Mouse (Mus musculus) embryonic facial prominence, embryonic 14.5 days (tissue): ENCODE measurements around the gene Mapkbp1. TPM values are rescaled to one million over a fixed set of nuclear protein-coding genes. Genes with fewer than 3 reads are reported as not detected.
A peak's percentile ranks its signal among the peaks of the same experiment; 100 is the strongest.

Experiments used
- ATAC-seq: fragments of 200-750 bp; cut with Nextera tagmentation; 2 replicates; pipeline ENCODE4 v1.8.0; 2017; ENCODE audit warnings: low read depth, moderate number of reproducible peaks, moderate TSS enrichment
- DNase-seq: peaks from one replicate; pipeline ENCODE4 v3.0.0-alpha.2; 2015; ENCODE audit warnings: low spot score
- H3K27ac ChIP-seq: fragments of 300-500 bp; sonication (generic); replicated peaks from 2 replicates; pipeline ENCODE4 v1.5.1; 2014; ENCODE audit warnings: low read depth, mild to moderate bottlenecking, low read length, moderate library complexity
- H3K27me3 ChIP-seq: fragments of 300-500 bp; sonication (generic); replicated peaks from 2 replicates; pipeline ENCODE4 v1.6.1; 2014; ENCODE audit warnings: low read length; ENCODE audit not compliant: control insufficient read depth, insufficient read depth
- H3K36me3 ChIP-seq: fragments of 300-500 bp; sonication (generic); 2 replicates; pipeline ENCODE4 v1.6.1; 2014; ENCODE audit warnings: low read length, mixed read lengths; ENCODE audit not compliant: control insufficient read depth, insufficient read depth
- H3K4me1 ChIP-seq: fragments of 300-500 bp; sonication (generic); 2 replicates; pipeline ENCODE4 v1.6.1; 2014; ENCODE audit warnings: antibody characterized with exemption, low read length; ENCODE audit not compliant: control insufficient read depth, insufficient read depth
- H3K4me2 ChIP-seq: fragments of 300-500 bp; sonication (generic); 2 replicates; pipeline ENCODE4 v1.6.1; 2014; ENCODE audit warnings: low read depth, mild to moderate bottlenecking, low read length, moderate library complexity, mixed read lengths
- H3K4me3 ChIP-seq: fragments of 300-500 bp; sonication (generic); 2 replicates; pipeline ENCODE4 v1.5.1; 2014; ENCODE audit warnings: low read depth, mild to moderate bottlenecking, low read length
- H3K9ac ChIP-seq: fragments of 300-500 bp; sonication (generic); 2 replicates; pipeline ENCODE4 v1.6.1; 2014; ENCODE audit warnings: low read depth, mild to moderate bottlenecking, low read length, moderate library complexity, mixed read lengths
- H3K9me3 ChIP-seq: fragments of 300-500 bp; sonication (generic); 2 replicates; pipeline ENCODE4 v1.6.1; 2016; ENCODE audit warnings: low read length; ENCODE audit not compliant: control insufficient read depth
- WGBS: fragments of 180-500 bp; shearing (Covaris S2); extraction: QIAGEN DNeasy Blood & Tissue Kit; methylation state at CpG from one replicate; pipeline ENCODE4 v1.1.7; 2014; 5-methylcytosine and 5-hydroxymethylcytosine counted together
- polyA plus RNA-seq: library from polyadenylated mRNA; unstranded; fragments of >200 nt; fragmentation: Nextera tagmentation; extraction: Ambion mirVana; gene quantifications from 2 replicates; pipeline ENCODE4 v1.2.1, GENCODE M21; 2014

Mapkbp1 gene
- polyA plus RNA-seq, 1 experiment from 2014 or later: 4.7 TPM

DNA sequence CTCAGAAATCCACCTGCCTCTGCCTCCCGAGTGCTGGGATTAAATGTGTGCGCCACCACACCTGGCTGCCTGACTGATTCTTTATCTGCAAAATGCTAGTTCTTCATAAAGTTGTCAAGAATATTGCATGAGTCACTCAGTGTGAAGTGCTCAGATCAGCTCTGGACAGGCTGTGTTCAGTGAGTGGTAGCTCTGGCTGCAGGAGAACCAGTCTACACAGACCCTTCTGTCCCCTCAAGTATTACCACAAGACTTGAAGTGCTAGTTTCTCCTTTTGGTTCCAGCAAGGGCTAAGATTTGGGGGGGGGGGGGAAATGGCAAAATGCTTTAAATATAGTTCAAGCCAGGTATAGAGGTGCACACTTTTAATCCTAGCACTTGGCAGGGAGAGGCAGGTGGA lies 14.9 kb downstream of the Mapkbp1 start:
- ATAC-seq (no peak), DNase-seq (no peak)
- H3K36me3 ChIP-seq: peaks cover under 1% of the 10 kb centered on the region; the same call in 1 of the 2 replicates
- no peaks in the 10 kb centered on the region for H3K9me3 ChIP-seq
- WGBS: 98% methylated on average over 2 of the region's 2 CpGs
- no peak overlapping the region for H3K9ac ChIP-seq
- no peaks in the 10 kb centered on the region for H3K27me3 ChIP-seq
- H3K4me1 ChIP-seq: peaks cover 5% of the 10 kb centered on the region; the same call in 1 of the 2 replicates
- H3K4me2 ChIP-seq: no peak overlapping the region
- no peak overlapping the region for H3K4me3 ChIP-seq
- no peak overlapping the region for H3K27ac ChIP-seq

DNA sequence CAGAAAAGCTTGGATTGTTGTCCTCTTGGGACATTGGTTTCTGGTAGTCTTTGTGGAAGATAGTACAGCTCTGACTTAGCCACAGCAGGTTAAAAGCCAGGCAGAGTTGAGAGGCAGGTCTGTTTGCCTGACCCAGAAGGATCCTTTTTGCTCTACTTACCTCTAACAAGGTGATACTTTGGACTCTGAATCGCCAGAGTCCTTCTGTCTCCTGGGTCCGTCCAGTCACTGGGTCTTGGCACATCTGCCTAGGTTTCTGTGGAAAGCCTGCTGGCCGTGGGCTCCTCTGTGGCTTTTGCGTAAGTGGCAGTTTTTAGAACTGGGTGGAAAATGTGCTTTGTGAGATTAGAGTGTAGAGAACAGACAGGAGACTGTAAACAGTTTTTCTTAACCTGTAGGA lies 16.5 kb downstream of the Mapkbp1 start:
- Histone ChIP-seq H3K4me2 (no peak overlapping the region), H3K27ac (no peak overlapping the region), H3K4me3 (no peak overlapping the region), H3K4me1 (peaks cover 6% of the 10 kb centered on the region; the same call in 1 of the 2 replicates), H3K36me3 (no peaks in the 10 kb centered on the region; the same call in 1 of the 2 replicates), H3K9me3 (no peaks in the 10 kb centered on the region), H3K27me3 (no peaks in the 10 kb centered on the region), H3K9ac (no peak overlapping the region)
- 75% methylated on average over 4 of the region's 4 CpGs for WGBS
- DNase-seq (no peak), ATAC-seq (no peak)

DNA sequence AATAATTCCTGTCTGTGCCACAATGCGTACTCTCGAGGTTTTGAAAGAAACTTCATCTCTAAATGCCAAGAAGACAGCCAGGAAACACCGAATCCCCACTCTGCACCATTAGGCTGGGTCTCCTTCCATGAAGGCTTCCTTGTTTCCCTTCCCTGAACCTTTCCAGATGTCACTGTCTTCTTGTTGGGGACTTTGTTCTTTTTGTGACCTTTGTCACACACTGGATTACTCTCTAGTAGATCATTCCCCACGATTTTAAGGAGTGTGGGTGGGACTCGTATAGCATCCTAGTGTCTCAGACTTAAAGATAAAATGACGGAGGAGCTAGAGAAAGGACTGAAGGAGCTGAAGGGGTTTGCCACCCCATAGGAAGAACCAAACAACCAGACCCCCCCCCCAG lies 18.4 kb downstream of the Mapkbp1 start:
- no peak overlapping the region for H3K9ac ChIP-seq
- H3K27me3 ChIP-seq: no peaks in the 10 kb centered on the region
- H3K4me1 ChIP-seq: peaks cover 17% of the 10 kb centered on the region
- no peak overlapping the region for H3K27ac ChIP-seq
- H3K36me3 ChIP-seq: no peaks in the 10 kb centered on the region; the same call in 1 of the 2 replicates
- no peak overlapping the region for H3K4me2 ChIP-seq
- no peaks in the 10 kb centered on the region for H3K9me3 ChIP-seq
- DNase-seq (no peak), ATAC-seq (no peak)
- 69% methylated on average over 6 of the region's 6 CpGs for WGBS
- H3K4me3 ChIP-seq: no peak overlapping the region

DNA sequence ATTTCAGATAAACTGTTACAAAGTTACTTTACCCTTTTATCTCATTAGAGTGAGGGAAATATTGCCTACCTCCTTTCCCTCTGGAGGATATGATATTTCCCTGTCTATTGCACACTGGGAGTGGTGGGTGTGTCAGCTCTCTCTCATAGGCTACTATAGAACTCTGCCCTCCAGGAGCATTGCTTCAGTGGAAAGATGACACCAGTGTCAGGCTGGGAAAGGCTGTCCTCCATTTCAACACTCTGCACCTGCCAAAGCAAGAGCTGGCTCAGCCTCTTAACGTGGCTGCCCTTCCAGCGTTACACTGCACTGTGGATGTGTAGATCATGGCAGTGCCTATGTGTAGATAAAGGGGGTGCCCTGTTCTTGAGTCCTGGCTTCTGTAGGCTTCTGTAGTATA lies 19.9 kb downstream of the Mapkbp1 start:
- Histone ChIP-seq H3K36me3 (no peaks in the 10 kb centered on the region; the same call in 1 of the 2 replicates), H3K4me2 (no peak overlapping the region), H3K4me1 (peaks cover 32% of the 10 kb centered on the region), H3K9me3 (no peaks in the 10 kb centered on the region), H3K27me3 (no peaks in the 10 kb centered on the region), H3K4me3 (no peak overlapping the region), H3K27ac (no peak overlapping the region), H3K9ac (no peak overlapping the region)
- 56% methylated on average over 2 of the region's 2 CpGs for WGBS
- ATAC-seq (peak; percentile 76), DNase-seq (peak; percentile 59)

DNA sequence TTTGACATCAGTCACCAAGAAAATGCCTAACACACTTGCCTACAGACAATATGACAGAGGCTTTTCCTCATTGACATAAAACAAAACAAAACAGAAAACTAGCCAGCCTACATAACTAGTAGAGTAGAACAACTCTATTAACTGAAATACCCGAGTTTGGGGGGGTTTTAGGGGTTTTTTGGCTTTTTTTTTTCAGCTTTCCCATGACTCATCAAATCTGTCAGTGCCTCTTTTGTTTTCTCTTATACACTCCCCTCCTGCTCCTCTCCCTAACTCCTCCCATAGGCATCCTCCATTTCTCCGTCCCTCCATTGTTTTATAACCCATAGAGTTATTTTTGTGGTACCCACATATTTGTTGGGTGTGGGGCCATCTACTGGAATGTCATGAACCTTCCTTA lies 21.0 kb downstream of the Mapkbp1 start:
- WGBS: 46% methylated on average over 2 of the region's 2 CpGs
- no peak for DNase-seq
- no peak overlapping the region for H3K4me3 ChIP-seq
- no peak for ATAC-seq
- H3K9me3 ChIP-seq: no peaks in the 10 kb centered on the region
- H3K9ac ChIP-seq: no peak overlapping the region
- H3K4me2 ChIP-seq: no peak overlapping the region
- H3K27ac ChIP-seq: no peak overlapping the region
- peaks cover 34% of the 10 kb centered on the region for H3K4me1 ChIP-seq
- H3K27me3 ChIP-seq: no peaks in the 10 kb centered on the region
- H3K36me3 ChIP-seq: peaks cover 3% of the 10 kb centered on the region

DNA sequence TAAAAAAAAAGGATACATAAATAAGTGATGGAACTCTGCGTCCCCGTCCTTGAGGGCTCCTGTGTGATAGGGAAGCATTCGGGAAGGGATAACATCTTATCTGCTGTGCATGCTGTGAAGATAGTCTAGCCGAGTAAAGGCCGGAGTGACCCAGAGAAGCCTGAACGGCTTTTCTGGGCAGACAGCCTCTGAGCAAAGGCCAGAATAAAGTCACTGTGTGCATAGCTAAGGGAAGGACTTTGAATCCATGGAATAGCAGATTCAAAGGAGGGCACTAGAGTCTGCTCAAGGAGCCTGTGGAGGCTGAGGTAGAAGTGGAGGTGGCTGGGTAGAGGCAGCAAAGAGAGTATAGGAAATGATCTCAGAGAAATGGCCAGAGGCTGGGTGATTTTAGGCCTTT lies 22.3 kb downstream of the Mapkbp1 start:
- 86% methylated on average over 6 of the region's 6 CpGs for WGBS
- Histone ChIP-seq H3K27ac (peak overlapping the region; percentile 91), H3K9me3 (no peaks in the 10 kb centered on the region), H3K9ac (peak overlapping the region; percentile 41; the same call in 1 of the 2 replicates), H3K4me3 (no peak overlapping the region), H3K36me3 (peaks cover 16% of the 10 kb centered on the region), H3K27me3 (no peaks in the 10 kb centered on the region), H3K4me2 (no peak overlapping the region), H3K4me1 (peaks cover 29% of the 10 kb centered on the region)
- DNase-seq (no peak), ATAC-seq (no peak)

DNA sequence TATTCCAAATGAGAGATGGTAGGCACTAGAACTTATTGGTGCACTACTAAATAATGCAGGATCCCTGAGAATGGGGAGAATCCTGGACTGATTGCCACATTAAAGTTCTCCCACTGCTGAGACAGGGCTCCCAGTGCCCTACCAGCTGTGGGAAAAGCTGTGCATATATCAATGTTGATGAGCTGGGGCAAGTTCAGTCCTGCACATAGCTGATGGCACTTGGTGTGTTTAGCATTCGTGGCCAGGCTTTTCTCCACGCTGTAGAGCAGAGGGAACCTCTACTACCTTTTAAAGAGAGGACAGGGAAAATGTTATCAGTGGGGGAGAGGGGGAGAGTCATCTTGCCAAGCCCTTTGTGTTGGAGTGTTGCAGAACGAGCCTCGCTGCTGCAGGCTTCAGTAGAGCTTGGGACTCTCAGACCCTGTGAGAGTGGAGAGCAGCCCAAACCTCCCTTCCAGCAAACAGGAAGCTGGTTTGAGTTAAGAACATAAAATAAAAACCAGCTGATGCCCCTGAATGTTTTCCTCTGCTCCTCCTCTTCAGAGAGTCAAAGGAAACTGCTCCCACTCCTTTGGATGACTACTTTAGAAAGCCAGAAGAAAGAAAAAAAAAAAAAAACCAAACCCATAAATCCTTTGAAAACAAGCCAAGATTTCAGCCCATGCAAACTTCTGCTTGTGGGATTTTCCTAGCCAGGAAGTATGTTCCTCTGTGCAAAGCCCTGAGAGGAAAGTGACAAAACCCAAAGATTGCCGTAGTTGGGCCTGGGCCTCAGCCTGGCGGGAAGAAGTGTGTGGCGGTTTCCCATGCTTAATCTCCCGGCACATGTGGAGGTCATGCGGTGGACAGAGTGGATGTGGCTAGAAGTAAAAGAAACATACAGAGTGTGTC lies 23.1 kb downstream of the Mapkbp1 start:
- peaks cover 17% of the 10 kb centered on the region for H3K36me3 ChIP-seq
- peaks cover 29% of the 10 kb centered on the region for H3K4me1 ChIP-seq
- peak overlapping the region; percentile 41; the same call in 1 of the 2 replicates for H3K9ac ChIP-seq
- H3K27ac ChIP-seq: peak overlapping the region; percentile 91
- 22% methylated on average over 9 of the region's 9 CpGs for WGBS
- ATAC-seq (peak; percentile 81), DNase-seq (peak; percentile 91)
- no peak overlapping the region for H3K4me3 ChIP-seq
- no peaks in the 10 kb centered on the region for H3K9me3 ChIP-seq
- peak overlapping the region; percentile 19; the same call in 1 of the 2 replicates for H3K4me2 ChIP-seq
- no peaks in the 10 kb centered on the region for H3K27me3 ChIP-seq

DNA sequence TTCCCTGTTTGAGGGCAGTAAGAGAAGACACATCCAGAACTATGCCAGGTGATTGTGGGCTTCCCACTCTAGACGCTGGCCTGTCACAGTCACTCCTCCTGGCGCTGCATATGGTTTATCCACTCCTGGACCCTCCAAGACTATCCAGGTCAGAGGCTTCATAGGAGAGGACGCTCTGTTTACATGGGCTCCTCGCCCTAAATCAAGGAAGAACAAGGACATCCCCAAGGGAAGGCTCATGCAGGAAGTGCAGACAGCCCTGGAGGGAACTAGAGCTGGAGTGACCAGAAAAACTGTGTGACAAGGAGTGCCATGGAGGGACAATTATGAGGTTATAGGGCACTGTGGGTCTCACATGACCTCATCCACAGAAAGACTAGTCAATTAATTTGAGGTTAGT lies 24.9 kb downstream of the Mapkbp1 start:
- Histone ChIP-seq H3K4me1 (peaks cover 33% of the 10 kb centered on the region), H3K4me3 (no peak overlapping the region), H3K9ac (no peak overlapping the region), H3K36me3 (peaks cover 20% of the 10 kb centered on the region), H3K27me3 (no peaks in the 10 kb centered on the region), H3K9me3 (no peaks in the 10 kb centered on the region), H3K4me2 (no peak overlapping the region), H3K27ac (peak overlapping the region; percentile 91)
- DNase-seq (no peak), ATAC-seq (no peak)
- WGBS: 83% methylated on average over 4 of the region's 4 CpGs

DNA sequence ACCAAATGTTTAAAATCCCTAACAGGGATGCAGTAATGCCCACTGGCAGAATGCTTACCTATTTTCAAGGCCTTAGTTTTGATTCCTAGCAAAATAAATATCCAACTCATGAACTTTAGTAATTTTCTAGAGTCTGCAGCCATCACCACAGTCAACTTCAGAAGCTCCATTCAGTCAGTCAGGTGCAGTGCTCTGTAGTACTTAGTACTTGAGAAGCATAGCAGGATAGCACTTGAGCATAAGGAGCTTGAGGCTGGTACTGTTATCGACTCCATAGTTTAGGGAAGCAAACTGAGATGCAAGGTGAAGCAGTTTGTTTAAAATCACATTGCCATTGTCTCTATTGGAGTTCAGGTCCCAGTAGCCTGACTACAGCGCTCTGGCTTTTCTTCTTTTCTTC lies 27.2 kb downstream of the Mapkbp1 start:
- peaks cover 30% of the 10 kb centered on the region for H3K4me1 ChIP-seq
- H3K4me3 ChIP-seq: no peak overlapping the region
- no peak for DNase-seq
- WGBS: 92% methylated on average over 2 of the region's 2 CpGs
- no peaks in the 10 kb centered on the region for H3K27me3 ChIP-seq
- H3K36me3 ChIP-seq: peaks cover 29% of the 10 kb centered on the region
- no peaks in the 10 kb centered on the region for H3K9me3 ChIP-seq
- H3K9ac ChIP-seq: no peak overlapping the region
- no peak overlapping the region for H3K27ac ChIP-seq
- no peak for ATAC-seq
- H3K4me2 ChIP-seq: no peak overlapping the region
